Mouse (Mus musculus): ENCODE results near the gene Pou5f1.

Gene Pou5f1

GRCm38 (mm10) chr17:35514756-35515155 lies 8.9 kb downstream of the Pou5f1 start:
- no peak for DNase-seq

- DNase-seq, result no peak
Measured at GRCm38 (mm10) chr17:35515911-35516640, 10.3 kb downstream of the Pou5f1 start.

GRCm38 (mm10) chr17:35516652-35517500 lies 11.1 kb downstream of the Pou5f1 start, which contains the start of the genes Tcf19 and Cchcr1:
Tcf19 (minus strand) TSS chr17:35516824.
Cchcr1 (plus strand) TSS chr17:35517100.
- DNase-seq, result peak; percentile 91 to 92

- no peak for DNase-seq
Measured at GRCm38 (mm10) chr17:35517526-35517925, 11.7 kb downstream of the Pou5f1 start.

- DNase-seq, result no peak
Measured at GRCm38 (mm10) chr17:35524354-35524753, 18.5 kb downstream of the Pou5f1 start.

- DNase-seq, result no peak
Measured at GRCm38 (mm10) chr17:35526644-35527043, 20.8 kb downstream of the Pou5f1 start.

- no peak for DNase-seq
Measured at GRCm38 (mm10) chr17:35532360-35532759, 26.5 kb downstream of the Pou5f1 start.

- DNase-seq, result no peak
Measured at GRCm38 (mm10) chr17:35532901-35533300, 27.1 kb downstream of the Pou5f1 start, which contains the start of gene Psors1c2. Psors1c2 (plus strand) TSS chr17:35533201.

GRCm38 (mm10) chr17:35534343-35534742 lies 28.5 kb downstream of the Pou5f1 start:
- peak; percentile 42 to 69 for DNase-seq

GRCm38 (mm10) chr17:35537421-35537820 lies 31.6 kb downstream of the Pou5f1 start:
- DNase-seq, result no peak

GRCm38 (mm10) chr17:35538476-35538875 lies 32.7 kb downstream of the Pou5f1 start:
- DNase-seq, result no peak

- no peak for DNase-seq
Measured at GRCm38 (mm10) chr17:35539540-35539939, 33.7 kb downstream of the Pou5f1 start.

- no peak for DNase-seq
Measured at GRCm38 (mm10) chr17:35542761-35543411, 37.1 kb downstream of the Pou5f1 start.

GRCm38 (mm10) chr17:35543412-35543861 lies 37.6 kb downstream of the Pou5f1 start:
- DNase-seq, result no peak

- no peak for DNase-seq
Measured at GRCm38 (mm10) chr17:35544001-35544400, 38.2 kb downstream of the Pou5f1 start.

GRCm38 (mm10) chr17:35544680-35545079 lies 38.9 kb downstream of the Pou5f1 start:
- DNase-seq, result peak in 1 of 2 experiments; percentile 47

- DNase-seq, result no peak
Measured at GRCm38 (mm10) chr17:35547465-35547864, 41.6 kb downstream of the Pou5f1 start.

GRCm38 (mm10) chr17:35548636-35549035 lies 42.8 kb downstream of the Pou5f1 start:
- no peak for DNase-seq

- DNase-seq, result no peak
Measured at GRCm38 (mm10) chr17:35549437-35550142, 43.8 kb downstream of the Pou5f1 start.

GRCm38 (mm10) chr17:35550143-35550494 lies 44.3 kb downstream of the Pou5f1 start:
- DNase-seq, result no peak

- no peak for DNase-seq
Measured at GRCm38 (mm10) chr17:35550871-35551270, 45.1 kb downstream of the Pou5f1 start.

GRCm38 (mm10) chr17:35551881-35552414 lies 46.1 kb downstream of the Pou5f1 start, which contains the start of gene Cdsn:
Cdsn (plus strand) TSS chr17:35552128.
- no peak for DNase-seq

Measured in spleen, adult 18-20 months (tissue).